Mouse (Mus musculus): Measurements from ENCODE around the gene Dot1l.
A peak's percentile ranks its signal among the peaks of the same experiment; 100 is the strongest.

Gene Dot1l

DNA sequence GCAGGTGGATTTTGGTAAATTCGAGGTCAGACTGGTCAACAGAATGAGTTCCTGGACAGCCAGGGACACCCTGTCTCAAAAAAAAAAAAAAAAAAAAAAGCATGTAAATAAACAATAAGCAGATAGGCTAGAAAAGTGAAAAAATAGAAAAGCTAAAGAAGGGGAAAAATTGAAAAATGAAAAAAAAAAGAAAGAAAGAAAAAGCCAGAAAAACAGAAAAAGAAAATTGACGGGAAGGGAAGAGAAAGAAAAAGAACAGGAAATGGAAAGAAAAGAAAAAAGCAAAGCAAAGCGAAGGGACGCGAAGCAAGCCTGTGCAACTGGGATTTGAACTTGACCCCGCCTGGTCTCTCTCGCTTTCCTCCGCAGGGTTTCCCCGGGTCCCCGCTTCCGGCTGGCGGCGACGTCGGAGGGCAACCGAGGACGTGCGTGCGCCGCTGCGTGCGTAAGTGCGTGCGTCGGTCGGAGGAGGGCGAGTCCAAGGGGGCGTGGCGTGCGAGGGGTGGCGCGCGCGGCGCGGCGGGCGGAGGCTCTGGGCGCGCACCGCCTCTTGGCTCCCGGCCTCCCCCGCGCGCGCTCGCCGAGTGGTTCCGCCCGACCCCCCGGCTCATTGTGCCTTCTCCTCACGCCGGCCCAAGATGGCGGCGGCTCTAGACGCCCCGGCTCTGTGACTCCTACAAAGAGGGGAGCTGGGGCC is at the start of gene Dot1l:
TSS of gene Dot1l (plus strand) at position 613 of the 697 bp plus-strand sequence.
- DNase-seq (ENCODE audit: low read depth, low spot score), result peak; percentile 97

DNA sequence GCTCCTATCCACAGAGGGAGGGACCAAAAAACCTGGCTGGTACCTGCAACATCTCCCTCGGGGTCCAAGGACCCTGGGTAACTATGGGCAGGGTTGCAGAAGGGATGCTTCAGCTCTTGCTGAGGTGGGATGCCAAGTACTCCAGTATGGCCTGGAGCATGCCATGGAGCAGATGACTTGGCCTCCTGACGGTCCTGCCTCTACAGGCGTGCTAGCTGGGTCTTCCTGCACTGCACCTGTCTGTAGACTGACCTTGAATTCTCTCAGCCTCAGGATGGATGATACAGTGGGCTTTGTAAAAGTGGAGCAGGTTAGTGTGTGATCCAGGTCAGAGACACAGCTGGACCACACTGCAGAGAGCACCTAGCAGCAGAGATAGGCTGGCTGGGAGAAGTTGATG is 49.5 kb upstream of the Dot1l start:
- no peak for DNase-seq (ENCODE audit: low read depth, low spot score)

DNA sequence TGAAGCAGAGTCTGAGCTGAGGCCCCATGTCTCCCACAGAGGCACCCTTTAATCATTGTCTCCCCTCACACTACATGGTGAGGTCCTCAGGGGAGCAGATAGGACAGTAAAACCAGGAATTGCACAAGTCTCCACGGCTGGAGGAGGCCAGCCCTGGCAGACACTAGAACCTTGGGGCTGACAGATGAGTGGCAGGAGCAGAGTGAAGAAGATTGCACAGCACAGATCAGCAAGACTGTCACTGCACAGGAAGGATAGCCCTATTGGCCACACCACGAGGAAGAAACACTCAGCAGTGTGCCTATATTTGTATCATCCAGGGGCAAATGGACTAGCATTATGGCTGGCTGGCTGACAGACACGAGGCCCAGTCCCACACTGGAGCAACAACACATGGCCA is 44.2 kb upstream of the Dot1l start:
- DNase-seq (ENCODE audit: low read depth, low spot score), result no peak

DNA sequence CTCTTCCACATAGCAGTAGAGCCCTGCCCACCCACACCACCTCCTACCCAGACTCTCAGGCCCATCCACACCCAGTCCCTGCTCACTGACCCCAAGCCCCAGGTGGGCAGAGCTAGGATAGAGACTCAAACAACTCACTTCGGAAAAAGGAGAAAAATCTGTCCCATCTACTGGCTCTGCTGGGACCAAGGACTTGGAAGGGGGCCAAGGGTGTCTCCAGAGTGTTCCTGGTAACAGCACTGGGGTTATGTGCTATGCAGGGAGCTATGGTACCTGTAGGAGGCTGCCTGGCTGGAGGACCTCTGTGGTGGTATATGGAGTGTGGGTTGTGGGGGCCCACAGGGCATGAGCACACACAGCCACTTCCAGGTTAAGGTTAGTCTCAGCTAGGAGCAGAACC is 37.7 kb upstream of the Dot1l start:
- no peak for DNase-seq (ENCODE audit: low read depth, low spot score)

DNA sequence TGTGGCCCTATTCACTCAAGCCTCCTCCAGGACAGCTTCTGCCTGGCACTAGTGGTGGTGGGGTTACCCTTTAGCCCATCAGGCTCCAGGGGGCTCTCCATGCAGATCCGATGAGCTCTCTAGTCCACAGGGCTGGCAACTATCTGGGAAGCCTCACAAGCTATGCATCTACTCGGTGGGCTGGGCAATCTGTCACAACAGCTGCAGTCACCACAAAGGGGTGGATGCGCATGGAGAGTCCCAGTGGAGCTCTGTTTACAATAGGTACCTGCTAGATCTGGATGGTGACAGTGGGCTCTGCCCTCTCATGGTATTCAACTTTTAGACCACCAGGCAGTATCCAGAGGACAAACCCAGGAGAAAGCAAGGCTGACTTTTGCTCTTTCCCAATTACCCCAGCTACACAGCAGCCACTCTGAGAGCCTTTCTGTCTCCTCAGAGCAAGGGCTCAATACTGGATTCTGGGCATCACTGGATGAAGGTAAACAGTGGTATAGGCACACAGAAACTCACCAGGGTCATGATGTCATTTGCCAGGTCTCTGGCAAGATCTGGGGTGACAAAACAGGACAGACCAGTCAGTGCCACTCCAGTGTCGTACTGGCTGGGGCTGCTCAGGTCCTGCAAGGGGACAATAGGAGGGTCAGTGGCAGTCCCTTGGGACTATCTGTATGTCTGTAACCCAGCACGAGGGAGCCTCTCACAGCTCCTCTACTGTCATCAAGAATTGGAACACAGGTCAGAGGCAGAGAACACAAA is 27.5 kb upstream of the Dot1l start:
- DNase-seq (ENCODE audit: low read depth, low spot score), result no peak

DNA sequence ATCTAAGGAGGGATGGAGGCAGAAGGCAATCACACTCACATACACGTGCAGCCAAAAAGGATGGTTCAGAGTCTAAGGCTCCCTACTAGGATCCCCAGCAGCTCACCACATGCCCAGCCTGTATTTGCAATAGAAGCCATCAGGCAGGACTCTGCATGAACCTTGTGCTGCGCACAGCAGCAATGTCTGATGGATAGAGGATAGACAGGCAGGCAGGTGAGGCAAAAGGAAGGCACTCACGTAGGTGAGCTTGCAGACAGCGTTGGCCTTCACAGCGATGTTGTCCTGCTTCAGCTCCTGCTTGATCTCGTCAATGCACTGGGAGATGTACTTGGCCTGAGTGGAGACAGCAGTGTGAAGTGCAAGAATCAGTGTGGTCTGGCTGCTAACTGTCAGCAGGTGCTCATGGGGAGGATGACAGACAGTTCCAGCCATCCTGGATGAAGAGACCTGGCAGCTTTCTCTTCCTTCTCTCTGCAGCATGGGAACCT is 22.4 kb upstream of the Dot1l start:
- no peak for DNase-seq (ENCODE audit: low read depth, low spot score)

DNA sequence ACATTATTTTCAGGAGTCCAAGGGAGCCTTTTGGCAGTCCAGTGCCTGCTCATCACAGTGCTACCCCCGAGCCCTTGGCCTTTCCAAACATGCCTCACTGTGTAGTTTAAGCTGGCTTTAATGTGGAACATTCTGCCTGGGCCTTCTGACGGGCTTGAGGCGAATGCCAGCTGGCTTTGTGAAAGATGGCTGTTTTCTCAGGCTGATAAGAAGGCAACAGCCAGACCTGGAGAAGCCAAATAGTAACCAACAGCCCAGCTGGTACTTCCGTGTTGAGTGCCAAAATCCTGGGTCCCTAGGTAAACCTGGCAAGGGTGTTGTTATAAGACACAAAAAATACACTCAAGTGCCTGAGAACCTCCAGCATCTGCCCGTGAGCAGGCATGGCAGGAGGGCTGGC is 18.3 kb upstream of the Dot1l start:
- no peak for DNase-seq (ENCODE audit: low read depth, low spot score)

DNA sequence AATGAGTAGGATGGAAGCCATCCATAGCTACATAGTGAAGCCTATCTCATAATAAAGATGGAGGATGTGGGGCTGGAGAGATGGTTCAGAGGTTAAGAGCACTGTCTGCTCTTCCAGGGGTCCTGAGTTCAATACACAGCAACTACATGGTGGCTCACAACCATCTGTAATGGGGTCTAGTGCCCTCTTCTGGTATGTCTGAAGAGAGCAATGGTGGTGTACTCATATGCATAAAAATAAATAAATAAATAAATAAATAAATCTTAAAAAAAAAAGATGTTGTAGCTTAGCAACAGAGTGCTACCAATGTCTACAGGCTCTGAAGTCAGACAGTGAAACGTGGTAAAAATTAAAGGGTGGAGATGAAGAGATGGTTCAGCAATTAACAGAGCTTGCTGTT is 16.3 kb upstream of the Dot1l start:
- no peak for DNase-seq (ENCODE audit: low read depth, low spot score)

DNA sequence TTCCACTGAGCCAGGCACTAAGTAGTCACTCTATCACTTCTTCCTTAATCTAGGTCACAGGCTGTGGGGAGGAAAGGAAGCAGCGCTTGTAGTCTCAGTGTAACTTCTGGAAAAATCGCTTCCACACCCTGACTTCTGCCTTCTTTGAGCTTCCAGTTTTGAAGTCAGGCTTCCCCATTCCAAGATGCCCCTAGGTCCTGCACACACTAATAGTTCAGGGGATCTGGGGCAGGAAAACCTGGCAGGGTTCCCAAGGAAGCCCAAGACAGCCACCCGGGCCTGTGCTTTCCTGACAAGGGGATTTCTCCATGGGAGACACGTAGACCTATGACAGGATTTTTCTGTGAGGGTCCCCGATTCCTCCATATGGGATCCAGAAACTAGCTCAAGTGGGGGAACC is 13.9 kb upstream of the Dot1l start:
- no peak for DNase-seq (ENCODE audit: low read depth, low spot score)

DNA sequence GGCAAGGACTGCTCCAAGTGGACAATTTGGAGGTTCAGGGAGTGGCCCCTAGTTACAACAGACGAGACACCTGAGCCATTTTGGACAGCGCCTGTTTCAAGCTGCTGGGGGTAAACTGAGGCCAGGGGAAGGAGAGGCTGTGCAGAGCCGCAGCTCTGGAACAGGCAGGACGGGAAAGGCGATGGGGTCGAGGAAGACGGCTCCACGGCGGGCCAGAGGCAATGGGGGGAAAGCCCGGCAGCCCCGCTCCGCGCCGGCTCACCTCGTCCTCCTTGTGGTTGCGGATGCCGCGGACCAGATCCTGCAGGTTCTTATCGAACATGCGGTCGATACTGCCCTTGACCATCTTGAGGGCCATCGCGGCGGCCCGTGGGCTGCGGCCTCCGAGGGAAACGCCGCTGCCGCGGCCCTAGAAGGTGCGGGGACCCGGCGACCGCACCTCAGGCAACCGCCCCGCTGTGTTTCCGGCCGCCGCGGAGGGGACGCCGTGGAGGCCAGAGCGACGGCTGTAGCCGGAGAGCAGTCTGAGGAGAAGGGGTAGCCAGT is 13.3 kb upstream of the Dot1l start:
- no peak for DNase-seq (ENCODE audit: low read depth, low spot score)

DNA sequence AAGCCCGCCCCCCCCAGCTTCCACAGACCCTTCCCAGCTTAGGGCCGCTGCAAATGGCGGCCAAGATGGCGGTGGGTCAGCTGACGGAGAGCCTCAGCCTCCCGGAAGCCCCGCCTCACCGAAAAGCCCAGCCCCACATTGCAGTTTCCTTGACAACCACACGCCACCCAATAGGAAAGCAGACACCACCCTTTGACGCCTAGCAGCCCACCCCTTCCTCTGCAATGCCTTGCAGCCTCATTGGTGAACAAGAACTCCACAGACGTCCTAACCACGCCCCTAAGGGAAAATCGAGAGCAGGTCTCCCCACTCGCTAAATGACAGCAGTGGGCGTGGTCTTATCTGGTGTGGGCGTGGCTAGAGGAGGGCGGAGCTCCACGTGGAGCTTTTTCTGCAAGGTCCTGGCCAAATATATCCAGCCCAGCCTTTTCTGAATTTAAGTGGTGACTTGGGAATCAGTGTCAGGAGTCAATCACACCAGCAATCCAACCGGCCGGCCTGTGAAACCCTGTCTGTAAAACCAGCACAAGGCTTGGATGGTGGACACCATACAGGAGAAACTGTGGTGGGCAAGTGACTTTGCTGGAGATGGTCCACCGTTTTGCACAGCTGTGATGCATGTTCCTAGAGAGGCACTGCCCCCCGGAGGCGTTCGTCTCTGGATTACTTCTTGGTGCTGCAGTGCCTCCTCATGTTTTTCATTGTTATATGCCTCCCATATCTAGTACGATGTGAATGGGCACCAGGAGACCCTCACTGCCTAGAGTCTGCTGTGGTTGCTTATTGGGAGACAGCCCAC is 12.6 kb upstream of the Dot1l start, which contains the start of gene Ap3d1:
TSS of gene Ap3d1 (minus strand) at position 85 of the 799 bp plus-strand sequence.
- DNase-seq (ENCODE audit: low read depth, low spot score), result peak; percentile 100

DNA sequence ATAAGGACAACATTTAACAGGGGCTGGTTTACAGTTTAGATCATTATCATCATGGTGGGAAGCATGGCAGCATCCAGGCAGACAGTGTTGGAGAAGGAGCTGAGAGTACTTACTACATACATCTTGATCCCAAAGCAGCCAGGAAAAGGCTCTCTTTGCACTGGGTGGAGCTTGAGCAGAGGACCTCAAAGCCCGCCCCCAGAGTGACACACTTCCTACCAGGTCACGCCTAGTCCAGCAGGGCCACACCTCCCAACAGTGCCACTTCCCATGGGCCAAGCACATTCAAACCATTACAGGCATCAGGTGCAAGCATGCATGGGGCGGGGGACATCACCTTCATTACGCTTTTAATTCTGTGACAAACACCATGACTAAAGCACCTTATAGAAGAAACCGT is 10.7 kb upstream of the Dot1l start:
- DNase-seq (ENCODE audit: low read depth, low spot score), result no peak

DNA sequence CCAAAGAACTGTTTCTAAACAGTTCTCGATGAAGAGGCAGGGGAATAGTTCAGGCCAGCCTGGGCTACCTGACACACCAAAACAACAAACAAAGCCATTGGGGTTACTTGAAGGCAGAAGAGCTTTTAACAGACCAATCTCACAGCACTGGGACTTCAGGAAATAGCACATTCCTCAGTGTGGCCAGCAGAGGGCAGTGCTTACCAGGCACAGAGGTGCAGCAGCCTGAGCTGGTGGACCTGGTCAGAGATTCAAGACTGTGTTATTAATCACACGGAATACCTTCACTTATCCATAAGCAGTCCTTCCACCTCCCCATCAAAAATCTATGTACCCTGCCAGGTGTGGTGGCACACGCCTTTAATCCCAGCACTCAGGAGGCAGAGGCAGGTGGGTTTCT is 7.6 kb upstream of the Dot1l start:
- DNase-seq (ENCODE audit: low read depth, low spot score), result peak; percentile 75

DNA sequence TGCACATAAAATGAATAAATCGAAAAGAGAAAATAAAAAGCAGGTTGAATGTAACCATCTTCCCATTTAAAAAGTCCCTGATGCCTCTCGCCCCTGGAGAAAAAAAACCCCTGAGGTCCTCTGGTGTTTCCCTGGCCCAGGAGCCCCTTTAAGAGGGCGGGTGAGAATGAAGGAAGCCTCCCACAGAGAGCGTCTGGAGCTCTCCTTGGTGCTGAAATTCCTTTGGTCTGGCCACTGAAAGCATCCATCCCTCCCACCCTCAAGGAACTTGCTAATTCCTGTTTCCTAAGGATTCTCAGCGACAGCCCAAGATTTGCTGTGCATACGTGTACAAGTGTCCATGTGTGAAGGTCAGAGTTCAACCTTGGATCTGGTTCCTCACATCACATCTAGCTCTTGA is 6.4 kb upstream of the Dot1l start:
- peak; percentile 88 for DNase-seq (ENCODE audit: low read depth, low spot score)

DNA sequence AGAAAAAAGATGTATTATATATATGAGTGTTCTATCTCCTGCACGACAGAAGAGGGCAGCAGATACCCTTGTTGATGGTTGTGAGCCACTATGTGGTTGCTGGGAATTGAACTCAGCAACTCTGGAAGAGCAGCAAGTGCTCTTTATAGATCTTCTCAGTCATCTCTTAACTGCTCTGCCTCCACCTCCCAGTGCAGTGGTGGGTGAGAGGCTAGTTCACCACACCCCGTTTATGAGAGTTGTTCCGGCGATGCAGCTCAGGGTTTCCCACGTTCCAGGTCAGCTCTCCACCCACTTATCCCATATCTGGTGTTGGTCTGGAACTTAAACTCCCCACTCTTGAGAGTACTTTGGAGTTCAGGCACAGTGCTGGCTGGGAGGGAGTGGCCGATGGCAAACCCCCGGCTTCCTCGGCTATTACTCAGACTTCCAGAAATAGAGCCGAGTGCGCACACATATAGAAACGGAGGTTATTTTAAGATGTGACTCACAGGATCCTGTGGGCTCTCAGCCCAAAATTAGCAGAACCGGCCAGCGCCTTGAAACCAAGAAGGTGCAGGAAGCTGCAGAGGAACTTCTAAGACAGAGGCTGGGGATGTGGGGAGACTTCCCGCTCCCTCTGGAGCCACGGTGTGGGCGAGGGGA is 3.7 kb upstream of the Dot1l start:
- no peak for DNase-seq (ENCODE audit: low read depth, low spot score)

DNA sequence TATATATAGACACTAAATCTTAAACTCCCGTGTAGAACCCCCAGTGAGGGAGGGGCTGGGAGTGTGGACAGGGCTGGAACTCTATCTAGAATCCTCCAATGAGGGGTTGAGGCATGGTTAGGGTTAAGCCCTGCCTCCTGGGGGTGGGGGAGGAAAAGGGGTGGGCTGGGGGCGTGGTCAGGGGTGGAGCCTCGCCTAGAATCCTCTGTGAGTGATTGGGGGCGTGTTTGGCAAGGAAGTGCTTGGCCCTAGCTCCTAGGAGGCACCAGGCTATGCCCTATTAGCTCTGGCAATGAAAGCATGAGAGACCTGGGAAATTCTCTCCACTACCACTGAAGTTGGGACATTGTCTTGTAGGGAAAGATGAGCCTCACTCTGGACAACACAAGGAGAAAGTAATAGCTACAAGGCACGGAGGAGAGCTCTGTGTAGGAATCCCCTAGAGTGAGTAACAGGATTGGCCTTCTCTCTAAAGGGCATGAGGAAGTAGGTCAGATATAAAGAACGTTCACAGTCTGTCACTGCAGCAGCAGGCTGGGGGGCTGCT is 2.9 kb upstream of the Dot1l start:
- peak; percentile 62 for DNase-seq (ENCODE audit: low read depth, low spot score)

DNA sequence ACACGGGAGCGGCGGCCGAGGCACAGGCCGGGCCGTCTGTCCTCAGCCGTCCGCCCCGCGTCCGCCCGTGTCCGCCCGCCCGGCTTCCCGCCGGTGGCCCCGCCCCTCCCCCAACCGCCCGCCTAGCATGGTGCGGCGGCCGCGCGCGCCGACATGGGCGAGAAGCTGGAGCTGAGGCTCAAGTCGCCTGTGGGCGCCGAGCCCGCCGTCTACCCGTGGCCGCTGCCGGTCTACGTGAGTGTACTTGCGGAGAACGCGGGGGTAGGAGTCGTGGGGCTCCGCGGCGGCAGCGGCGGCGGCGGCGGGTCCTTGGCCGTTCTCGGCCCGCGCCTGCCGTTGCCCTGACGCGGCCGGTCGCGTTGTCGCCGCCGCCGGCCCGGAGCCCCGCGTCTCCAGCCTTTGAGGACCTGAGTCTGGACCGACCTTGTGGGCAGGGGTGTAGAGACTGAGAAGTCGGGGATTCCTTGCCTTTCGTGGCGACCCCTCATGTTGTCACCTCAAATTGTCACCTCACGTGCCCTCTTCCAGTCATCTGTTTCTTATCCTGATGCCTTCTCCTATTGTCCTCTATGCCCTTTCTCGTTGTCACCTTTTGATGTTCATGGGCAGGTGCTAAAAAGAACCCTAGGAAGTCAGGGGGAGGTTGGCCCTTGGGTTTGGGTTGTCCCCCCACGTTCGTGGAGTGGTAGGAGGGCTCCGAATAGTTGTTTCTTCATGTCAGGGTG is 447 bp downstream of the Dot1l start:
- no peak for DNase-seq (ENCODE audit: low read depth, low spot score)

DNA sequence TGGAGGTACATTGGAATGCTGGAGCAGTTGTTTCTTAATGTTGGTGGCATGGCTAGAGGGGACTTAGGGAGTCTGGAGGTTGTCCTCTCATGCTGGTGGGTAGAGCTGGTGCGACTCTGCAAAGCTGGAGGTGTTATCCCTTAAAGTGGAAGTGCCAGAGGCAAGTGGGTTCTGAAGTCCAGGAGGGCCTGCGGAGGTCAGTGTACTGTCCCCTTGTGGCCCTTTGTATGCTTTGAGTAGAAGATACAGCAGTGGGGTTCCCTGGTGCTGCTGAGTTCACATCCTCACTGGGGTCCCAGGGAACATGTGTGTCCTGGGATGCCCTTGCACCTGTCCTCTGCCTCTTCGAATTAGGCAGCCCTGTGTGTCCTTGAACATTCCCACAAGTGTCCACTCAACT is 1.1 kb downstream of the Dot1l start:
- no peak for DNase-seq (ENCODE audit: low read depth, low spot score)

DNA sequence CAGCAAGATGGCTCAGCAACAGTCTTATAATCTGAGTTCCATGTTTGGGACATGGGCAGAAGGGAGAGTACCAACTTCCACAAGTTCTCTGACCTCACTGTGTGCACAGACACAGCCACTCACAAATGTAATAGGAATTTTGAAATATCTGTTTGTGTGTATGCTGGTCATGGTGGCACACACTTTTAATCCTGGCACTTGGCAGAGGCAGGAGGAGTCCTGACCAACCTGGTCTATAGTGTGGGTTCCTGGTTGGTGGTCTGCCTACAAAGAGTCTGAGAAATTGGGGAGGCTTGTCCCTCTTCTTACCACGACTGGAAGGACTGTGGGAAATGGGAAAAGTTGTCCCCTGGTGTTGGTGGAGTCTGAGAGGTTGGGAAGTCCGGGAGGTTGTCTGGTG is 1.5 kb downstream of the Dot1l start:
- DNase-seq (ENCODE audit: low read depth, low spot score), result no peak

DNA sequence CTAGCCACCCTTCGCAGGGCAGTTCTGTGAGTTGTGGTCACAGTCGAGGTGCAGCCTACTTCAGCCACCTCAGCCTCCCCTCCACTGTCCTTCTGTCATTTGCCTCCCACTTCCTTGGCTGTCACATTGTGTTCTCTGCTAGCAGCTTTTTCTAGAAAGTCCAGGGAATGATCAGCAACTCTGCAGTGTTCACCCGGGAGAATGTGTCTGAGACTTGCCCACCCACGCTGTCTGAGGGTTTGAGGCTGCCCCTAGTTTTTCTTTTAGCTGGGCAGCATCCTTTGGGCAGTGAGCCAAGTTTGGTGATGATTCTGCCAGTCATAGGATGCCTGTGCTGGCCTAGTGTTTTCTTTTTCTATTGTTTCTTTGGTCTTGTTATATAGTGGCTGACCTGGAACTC is 2.0 kb downstream of the Dot1l start:
- no peak for DNase-seq (ENCODE audit: low read depth, low spot score)

DNA sequence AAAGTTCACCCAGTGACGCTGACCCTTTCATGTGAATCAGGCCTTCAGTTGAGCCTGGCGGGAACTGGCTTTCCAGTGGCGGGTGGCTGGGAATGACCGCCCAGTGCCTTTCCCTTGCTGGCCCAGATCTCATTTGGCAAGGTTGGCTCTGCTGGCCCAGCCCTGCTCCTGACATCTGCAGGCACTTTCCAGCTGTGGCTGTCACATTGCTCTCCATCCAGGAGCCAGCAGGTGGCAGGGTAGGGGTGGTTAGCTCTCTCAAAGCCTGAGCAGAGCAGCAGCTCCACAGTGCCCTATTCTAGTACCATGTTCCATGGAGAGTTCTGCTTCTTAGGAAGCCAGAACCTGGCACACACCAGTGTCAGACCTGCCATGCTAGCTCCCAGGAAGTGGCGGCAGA is 2.7 kb downstream of the Dot1l start:
- peak; percentile 59 for DNase-seq (ENCODE audit: low read depth, low spot score)

All from forelimb bud, embryonic 11.5 days (tissue).